Mouse (Mus musculus) layer of hippocampus, postnatal 10 days (tissue): Measurements from ENCODE around the gene Vmn1r16. TPM values are rescaled to one million over a fixed set of nuclear protein-coding genes. Genes with fewer than 3 reads are reported as not detected.
"Not testable (repeated sequence)": the region's sequence is repeated elsewhere in the genome, so short reads cannot be mapped to it uniquely, and the experiment has no call there.

Experiments
- DNase-seq, 2 experiments: peaks; one replicate each; pipeline ENCODE4 v3.0.0; 2021; ENCODE audit warnings: low spot score in 2 of 2
- long read RNA-seq: library from polyadenylated mRNA; stranded (forward); transcript quantifications from one replicate; pipeline ENCODE4 v2.0.0, GENCODE M21; 2023
- total RNA-seq, 2 experiments: library from RNA; stranded (reverse); gene quantifications; 2 replicates each; pipeline ENCODE4 v1.2.3; 2021

Gene Vmn1r16
- total RNA-seq, result not detected
- long read RNA-seq, result 0 reads

DNA sequence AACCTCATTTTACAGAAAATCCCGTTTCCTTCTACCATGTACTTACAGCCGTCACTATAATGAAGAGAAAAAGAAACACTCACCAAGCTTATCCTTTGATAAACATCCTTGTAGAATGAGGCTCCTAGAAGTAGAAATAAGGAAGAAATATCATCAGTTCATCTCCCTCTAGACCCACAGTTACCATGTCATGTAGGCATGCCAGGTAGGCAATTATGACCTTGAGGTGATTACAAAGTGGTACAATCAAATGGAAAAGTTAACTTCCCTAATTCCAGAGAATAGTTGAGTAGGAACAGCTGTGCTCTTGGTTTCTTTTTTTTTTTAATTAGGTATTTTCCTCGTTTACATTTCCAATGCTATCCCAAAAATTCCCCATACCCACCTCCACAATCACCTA is at the start of gene Vmn1r16:
Gene Vmn1r16 (minus strand): TSS at position 101 of the 400 bp plus-strand sequence.
- DNase-seq, result no peak

DNA sequence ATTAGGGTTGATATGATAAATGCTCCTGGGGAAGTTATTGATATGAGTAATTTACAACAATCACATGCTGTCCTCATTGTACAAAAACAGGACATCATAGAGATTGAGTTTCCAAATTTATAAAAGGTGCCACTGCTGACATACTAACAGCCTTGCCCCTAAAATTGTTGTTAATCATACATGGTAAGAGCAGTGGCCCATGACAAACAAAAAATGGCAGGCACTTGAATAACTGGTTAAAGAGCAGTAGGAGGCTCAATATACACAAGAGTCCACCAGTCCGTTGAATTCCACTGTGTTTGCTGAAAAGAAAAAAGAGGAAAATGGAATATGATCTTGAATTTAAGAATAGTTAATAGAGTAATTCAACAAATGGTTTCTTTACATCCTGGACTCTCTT is 38.2 kb upstream of the Vmn1r16 start:
- no peak for DNase-seq

DNA sequence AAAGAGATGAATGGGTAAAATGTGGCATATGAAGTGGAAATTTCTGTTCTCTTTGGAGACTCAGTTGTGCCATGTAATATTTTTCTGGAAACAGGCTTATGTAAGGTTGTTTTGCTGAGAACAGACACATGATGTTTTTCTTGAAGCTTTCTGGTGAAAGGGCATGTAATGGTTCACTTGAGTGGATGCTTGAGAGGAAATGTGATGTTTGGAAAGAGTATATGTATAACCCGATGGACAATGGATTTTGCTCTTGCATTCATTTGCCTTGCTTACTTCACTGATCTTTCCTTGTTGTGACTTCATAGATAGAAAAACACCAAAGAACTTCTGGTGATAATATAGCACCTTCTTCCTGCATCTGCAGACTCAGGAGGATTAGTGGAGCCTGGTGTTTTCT is 36.6 kb upstream of the Vmn1r16 start:
- not testable (repeated sequence) for DNase-seq

DNA sequence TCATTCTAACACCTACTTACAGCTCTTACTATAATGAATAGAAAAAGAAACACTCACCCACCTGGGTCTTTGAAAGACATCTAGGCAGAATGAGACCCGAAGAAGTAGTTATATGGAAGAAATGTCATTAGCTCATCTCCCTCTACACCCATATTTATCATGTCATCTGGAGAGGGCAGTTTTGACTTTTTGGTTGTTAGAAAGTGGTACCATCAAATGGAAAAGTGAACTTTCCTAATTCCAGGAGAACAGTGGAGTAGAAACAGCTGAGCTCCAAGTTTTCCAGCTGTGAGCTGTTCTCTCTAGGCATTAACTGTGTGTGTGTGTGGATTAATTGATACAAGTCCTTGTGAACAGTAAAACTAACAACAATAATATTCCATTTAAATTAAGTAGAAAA is 34.3 kb upstream of the Vmn1r16 start, which contains the start of gene Vmn1r17:
Gene Vmn1r17 (minus strand): TSS at position 101 of the 400 bp plus-strand sequence.
- DNase-seq, result no peak

DNA sequence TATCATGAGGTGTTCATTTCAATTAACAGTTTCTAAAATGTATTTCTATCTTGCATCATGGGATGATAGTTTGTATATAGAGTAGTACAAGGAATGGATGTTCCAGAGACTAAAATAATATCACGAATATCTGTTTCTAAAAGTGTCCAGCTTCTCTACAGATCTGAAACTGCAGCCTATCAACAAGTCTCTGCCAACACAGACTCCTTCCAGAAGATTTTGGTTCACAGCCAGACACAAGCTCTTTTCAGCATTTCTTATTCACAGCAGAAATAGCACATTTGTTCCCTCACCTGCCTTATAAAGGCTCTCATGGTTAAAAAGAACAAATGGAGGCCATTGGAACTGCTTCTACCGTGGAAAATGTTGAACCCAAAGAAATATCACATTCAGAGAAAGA is 27.6 kb upstream of the Vmn1r16 start:
- no peak for DNase-seq

DNA sequence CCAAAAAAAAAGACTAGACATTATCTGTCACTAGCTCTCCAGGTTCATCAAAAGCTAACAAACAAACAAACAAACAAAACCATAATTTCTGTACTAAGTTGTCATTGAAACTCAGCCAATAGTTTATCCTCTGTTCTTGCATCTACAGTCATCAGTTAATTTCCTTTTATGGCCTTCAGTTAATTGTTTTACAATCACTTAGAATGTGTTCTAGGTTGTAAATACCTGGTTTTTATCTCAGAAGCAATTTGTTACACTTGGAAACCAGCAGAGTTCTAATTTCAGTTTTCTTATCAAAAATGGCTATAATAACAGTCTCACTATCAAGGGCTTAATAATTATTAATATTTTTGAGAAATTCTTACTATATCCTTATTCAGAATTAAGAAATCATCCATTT is 3.1 kb downstream of the Vmn1r16 start:
- DNase-seq, result no peak

DNA sequence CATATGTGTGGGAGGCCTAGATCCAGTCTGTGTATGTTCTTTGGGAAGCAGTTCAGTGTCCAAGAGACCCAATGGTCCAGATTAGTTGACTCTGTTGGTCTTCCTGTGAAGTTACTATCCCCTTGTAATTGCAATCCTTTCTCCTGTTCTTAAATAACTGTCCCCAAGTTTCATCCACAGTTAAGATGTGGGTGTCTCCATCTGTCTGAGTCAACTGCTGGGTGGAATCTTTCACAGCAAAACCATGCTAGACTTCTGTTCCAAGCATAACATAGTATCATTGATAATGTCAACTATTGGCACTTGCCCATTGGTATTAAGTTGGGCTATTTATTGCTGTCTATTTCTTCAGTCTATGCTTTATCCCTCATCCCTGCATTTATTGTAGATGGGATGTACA is 50.3 kb downstream of the Vmn1r16 start:
- no peak for DNase-seq

DNA sequence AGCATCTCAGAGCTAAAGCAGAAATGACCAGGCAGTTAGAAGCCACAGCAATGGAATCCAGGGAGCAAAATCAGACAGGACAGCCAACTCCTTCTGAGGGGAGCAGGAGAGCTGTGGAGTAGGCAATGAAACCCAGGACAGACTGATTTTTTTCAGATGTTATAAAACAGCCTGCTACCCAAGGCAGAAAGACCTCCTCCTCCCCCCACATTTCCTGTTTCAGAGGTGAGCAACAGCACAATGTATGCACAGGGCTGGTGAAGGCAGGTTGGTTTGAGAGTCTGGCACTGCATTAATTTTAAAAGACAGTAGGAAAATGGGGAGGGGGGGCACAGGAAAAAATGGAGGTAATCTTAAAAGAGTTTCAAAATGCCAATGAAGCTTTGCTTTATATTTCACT is 56.8 kb downstream of the Vmn1r16 start:
- no peak for DNase-seq

DNA sequence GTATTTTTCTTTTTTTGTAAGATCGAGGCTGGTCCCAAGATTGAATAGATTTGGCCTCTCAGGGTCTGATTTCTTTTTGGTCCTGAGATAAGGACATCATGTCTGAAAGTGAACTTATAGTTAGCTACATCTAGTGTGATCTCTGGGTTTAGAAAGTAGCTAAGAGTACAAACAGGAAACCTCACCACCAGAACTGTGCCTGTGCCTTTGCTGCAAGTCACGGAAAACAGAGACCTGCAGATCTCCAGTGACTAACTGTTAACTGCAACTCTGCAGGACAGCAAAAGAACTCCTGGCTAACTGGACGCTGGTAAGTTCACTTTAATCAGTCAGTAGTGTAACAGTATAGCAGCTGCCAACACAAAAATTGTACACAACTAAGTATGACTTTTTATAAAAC is 57.4 kb downstream of the Vmn1r16 start:
- no peak for DNase-seq

Other genes with a start within 250 kb of the Vmn1r16 start
- gene Vmn1r10, start 220.0 kb downstream of the Vmn1r16 start, total RNA-seq, result not detected
- not detected for gene Vmn1r11, start 196.0 kb downstream of the Vmn1r16 start, total RNA-seq
- not detected for gene Vmn1r12, start 172.6 kb downstream of the Vmn1r16 start, total RNA-seq
- gene Vmn1r13, start 126.2 kb downstream of the Vmn1r16 start, total RNA-seq, result not detected
- gene Vmn1r14, start 97.8 kb downstream of the Vmn1r16 start, total RNA-seq, result not detected
- not detected for gene Vmn1r15, start 71.5 kb downstream of the Vmn1r16 start, total RNA-seq
- gene Vmn1r17, start 34.2 kb upstream of the Vmn1r16 start, total RNA-seq, result not detected
- under 1 TPM in 1 of 2 experiments, not detected in 1; 0.02 TPM for gene Vmn1r18, start 66.3 kb upstream of the Vmn1r16 start, total RNA-seq
- not detected for gene Vmn1r19, start 74.3 kb upstream of the Vmn1r16 start, total RNA-seq
- gene Vmn1r20, start 99.4 kb upstream of the Vmn1r16 start, total RNA-seq, result not detected
- 10 to 100 TPM; 27.4 to 29.8 TPM for gene Ppm1k, start 206.0 kb upstream of the Vmn1r16 start, total RNA-seq